Mouse (Mus musculus) CD8-positive naive resting alpha-beta T cell, adult 2 months (primary cell): ENCODE results near the gene Tdrd3.
A peak's percentile ranks its signal among the peaks of the same experiment; 100 is the strongest.

Experiments used
- DNase-seq, 2 experiments: peaks; one replicate each; pipeline ENCODE4 v3.0.0; 2022; ENCODE audit warnings: low read depth in 2 of 2, low spot score in 2 of 2

The Tdrd3 gene

GRCm38 (mm10) chr14:87451645-87452443, 35.4 kb downstream of the Tdrd3 start:
- DNase-seq: peak; percentile 33 to 65

GRCm38 (mm10) chr14:87455630-87456175, 39.3 kb downstream of the Tdrd3 start:
- DNase-seq: no peak

- DNase-seq: no peak
Observed at GRCm38 (mm10) chr14:87459777-87460176, 43.3 kb downstream of the Tdrd3 start.

- DNase-seq: no peak
Observed at GRCm38 (mm10) chr14:87461543-87461942, 45.1 kb downstream of the Tdrd3 start.

GRCm38 (mm10) chr14:87463963-87464654, 47.7 kb downstream of the Tdrd3 start:
- peak; percentile 32 to 54 for DNase-seq

- DNase-seq: no peak
Observed at GRCm38 (mm10) chr14:87464655-87465054, 48.2 kb downstream of the Tdrd3 start.

GRCm38 (mm10) chr14:87467586-87467985, 51.1 kb downstream of the Tdrd3 start:
- DNase-seq: no peak

GRCm38 (mm10) chr14:87471521-87471920, 55.1 kb downstream of the Tdrd3 start:
- DNase-seq: no peak

- DNase-seq: no peak
Observed at GRCm38 (mm10) chr14:87472782-87473181, 56.3 kb downstream of the Tdrd3 start.

GRCm38 (mm10) chr14:87475721-87476359, 59.4 kb downstream of the Tdrd3 start:
- DNase-seq: no peak

- no peak for DNase-seq
Observed at GRCm38 (mm10) chr14:87478339-87478951, 62.0 kb downstream of the Tdrd3 start.

GRCm38 (mm10) chr14:87485888-87486287, 69.4 kb downstream of the Tdrd3 start:
- DNase-seq: no peak

- no peak for DNase-seq
Observed at GRCm38 (mm10) chr14:87497955-87498594, 81.6 kb downstream of the Tdrd3 start.

GRCm38 (mm10) chr14:87505924-87506323, 89.5 kb downstream of the Tdrd3 start:
- DNase-seq: no peak

- no peak for DNase-seq
Observed at GRCm38 (mm10) chr14:87515281-87515680, 98.8 kb downstream of the Tdrd3 start.

GRCm38 (mm10) chr14:87517381-87517780, 100.9 kb downstream of the Tdrd3 start:
- DNase-seq: no peak

- DNase-seq: no peak
Observed at GRCm38 (mm10) chr14:87531847-87532246, 115.4 kb downstream of the Tdrd3 start.

- no peak for DNase-seq
Observed at GRCm38 (mm10) chr14:87537127-87537819, 120.8 kb downstream of the Tdrd3 start.

GRCm38 (mm10) chr14:87549986-87550385, 133.5 kb downstream of the Tdrd3 start:
- DNase-seq: no peak

GRCm38 (mm10) chr14:87552211-87552610, 135.8 kb downstream of the Tdrd3 start:
- DNase-seq: no peak
